Mouse (Mus musculus): ENCODE data around the gene Oas2. TPM values are rescaled to one million over a fixed set of nuclear protein-coding genes. Genes with fewer than 3 reads are reported as not detected.

The Oas2 gene
- polyA plus RNA-seq, 1 experiment from 2014 or later: 1.1 TPM

GRCm38 (mm10) chr5:120781646-120782045 lies 32.0 kb upstream of the Oas2 start:
- Histone ChIP-seq H3K27me3 (ENCODE audit: insufficient read depth, low read length) (no peaks in the 10 kb centered on the region), H3K36me3 (replicated peaks; ENCODE audit: insufficient read depth, low read length) (no peaks in the 10 kb centered on the region), H3K4me3 (ENCODE audit: low read depth, low read length) (no peak overlapping the region), H3K9me3 (ENCODE audit: low read length) (no peaks in the 10 kb centered on the region), H3K9ac (replicated peaks) (no peak overlapping the region), H3K4me2 (ENCODE audit: low read depth, low read length) (no peak overlapping the region), H3K27ac (ENCODE audit: low read depth) (no peak overlapping the region), H3K4me1 (ENCODE audit: insufficient read depth) (peaks cover 8% of the 10 kb centered on the region; the same call in 1 of the 2 replicates)
- DNase-seq (no peak), ATAC-seq (no peak)
- TF ChIP-seq CTCF (IDR thresholded peaks at IDR 0.05; ENCODE audit: low read depth) (peak; percentile 50), EP300 (IDR thresholded peaks at IDR 0.05; ENCODE audit: low read depth) (no peak)
- 100% methylated on average over 1 of the region's 1 CpGs for WGBS (ENCODE audit: insufficient replicate concordance)

DNA sequence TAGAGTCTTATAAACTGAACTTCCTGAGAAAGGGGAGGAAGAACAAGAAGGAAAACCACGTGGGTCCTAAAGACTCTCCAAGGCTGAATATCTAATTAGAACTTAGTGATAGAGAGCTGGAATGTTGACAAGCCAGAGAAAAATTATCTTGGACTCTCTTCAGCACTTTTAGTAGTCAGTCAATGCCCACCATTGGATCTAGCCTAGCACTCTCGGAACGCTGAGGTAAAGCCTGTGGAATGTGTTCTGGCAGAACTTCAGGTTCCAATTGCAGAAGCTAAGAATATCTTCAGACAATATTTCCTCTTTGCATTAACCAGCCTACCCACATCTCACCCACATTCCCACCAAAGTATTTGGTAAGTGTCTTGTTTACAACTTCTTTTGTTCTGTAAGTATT lies 30.3 kb upstream of the Oas2 start:
- 26% methylated on average over 3 of the region's 3 CpGs for WGBS (ENCODE audit: insufficient replicate concordance)
- DNase-seq (no peak), ATAC-seq (no peak)
- no peaks in the 10 kb centered on the region for H3K9me3 ChIP-seq (ENCODE audit: low read length)
- H3K27ac ChIP-seq (ENCODE audit: low read depth): no peak overlapping the region
- H3K27me3 ChIP-seq (ENCODE audit: insufficient read depth, low read length): no peaks in the 10 kb centered on the region
- no peak overlapping the region for H3K4me2 ChIP-seq (ENCODE audit: low read depth, low read length)
- H3K36me3 ChIP-seq (replicated peaks; ENCODE audit: insufficient read depth, low read length): no peaks in the 10 kb centered on the region
- H3K4me1 ChIP-seq (ENCODE audit: insufficient read depth): peaks cover 13% of the 10 kb centered on the region; the same call in 1 of the 2 replicates
- H3K9ac ChIP-seq (replicated peaks): no peak overlapping the region
- H3K4me3 ChIP-seq (ENCODE audit: low read depth, low read length): no peak overlapping the region
- TF ChIP-seq CTCF (IDR thresholded peaks at IDR 0.05; ENCODE audit: low read depth) (no peak), EP300 (IDR thresholded peaks at IDR 0.05; ENCODE audit: low read depth) (no peak)

DNA sequence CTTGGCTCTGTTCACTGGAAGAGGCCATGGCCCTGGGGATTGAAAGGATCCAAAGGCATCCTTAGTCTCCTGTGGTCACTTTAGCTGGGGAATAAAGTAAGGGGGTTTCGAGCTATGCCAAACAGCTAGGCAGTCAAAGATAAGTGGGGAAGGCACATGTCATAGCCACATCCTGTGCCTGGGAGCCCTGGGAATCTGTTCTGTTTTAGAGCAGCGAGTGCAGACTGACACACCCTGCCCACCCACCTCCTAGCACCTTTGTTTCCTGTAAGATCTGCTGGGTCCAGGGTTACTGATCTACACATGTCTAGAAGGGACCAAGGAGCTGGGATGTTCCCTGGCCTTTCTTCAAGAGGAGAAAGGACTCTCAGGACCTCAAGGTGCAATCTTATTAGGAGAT lies 29.3 kb upstream of the Oas2 start:
- Histone ChIP-seq H3K36me3 (replicated peaks; ENCODE audit: insufficient read depth, low read length) (no peaks in the 10 kb centered on the region), H3K9me3 (ENCODE audit: low read length) (no peaks in the 10 kb centered on the region), H3K27ac (ENCODE audit: low read depth) (no peak overlapping the region), H3K27me3 (ENCODE audit: insufficient read depth, low read length) (no peaks in the 10 kb centered on the region), H3K4me3 (ENCODE audit: low read depth, low read length) (no peak overlapping the region), H3K9ac (replicated peaks) (no peak overlapping the region), H3K4me1 (ENCODE audit: insufficient read depth) (peaks cover 13% of the 10 kb centered on the region; the same call in 1 of the 2 replicates), H3K4me2 (ENCODE audit: low read depth, low read length) (no peak overlapping the region)
- ATAC-seq (no peak), DNase-seq (no peak)
- 42% methylated on average over 2 of the region's 2 CpGs for WGBS (ENCODE audit: insufficient replicate concordance)
- TF ChIP-seq CTCF (IDR thresholded peaks at IDR 0.05; ENCODE audit: low read depth) (no peak), EP300 (IDR thresholded peaks at IDR 0.05; ENCODE audit: low read depth) (no peak)

- DNase-seq (peak; percentile 31), ATAC-seq (peak; percentile 69)
- peak within 1 kb of the TSS; percentile 75 for H3K4me2 ChIP-seq (ENCODE audit: low read depth, low read length)
- TF ChIP-seq EP300 (IDR thresholded peaks at IDR 0.05; ENCODE audit: low read depth) (no peak), CTCF (IDR thresholded peaks at IDR 0.05; ENCODE audit: low read depth) (no peak)
- no peaks in the 10 kb centered on the region for H3K9me3 ChIP-seq (ENCODE audit: low read length)
- no peaks in the 10 kb centered on the region for H3K27me3 ChIP-seq (ENCODE audit: insufficient read depth, low read length)
- H3K27ac ChIP-seq (ENCODE audit: low read depth): peak within 1 kb of the TSS; percentile 76
- peak within 1 kb of the TSS; percentile 53 for H3K4me3 ChIP-seq (ENCODE audit: low read depth, low read length)
- peak within 1 kb of the TSS; percentile 71 for H3K9ac ChIP-seq (replicated peaks)
- WGBS (ENCODE audit: insufficient replicate concordance): 45% methylated on average over 9 of the region's 9 CpGs
- H3K4me1 ChIP-seq (ENCODE audit: insufficient read depth): peaks cover 13% of the 10 kb centered on the region; the same call in 1 of the 2 replicates
- no peaks in the 10 kb centered on the region for H3K36me3 ChIP-seq (replicated peaks; ENCODE audit: insufficient read depth, low read length)
Observed at GRCm38 (mm10) chr5:120777478-120777877, 27.8 kb upstream of the Oas2 start, which contains the start of gene Oas3. Gene Oas3 (minus strand): TSS chr5:120777661.

DNA sequence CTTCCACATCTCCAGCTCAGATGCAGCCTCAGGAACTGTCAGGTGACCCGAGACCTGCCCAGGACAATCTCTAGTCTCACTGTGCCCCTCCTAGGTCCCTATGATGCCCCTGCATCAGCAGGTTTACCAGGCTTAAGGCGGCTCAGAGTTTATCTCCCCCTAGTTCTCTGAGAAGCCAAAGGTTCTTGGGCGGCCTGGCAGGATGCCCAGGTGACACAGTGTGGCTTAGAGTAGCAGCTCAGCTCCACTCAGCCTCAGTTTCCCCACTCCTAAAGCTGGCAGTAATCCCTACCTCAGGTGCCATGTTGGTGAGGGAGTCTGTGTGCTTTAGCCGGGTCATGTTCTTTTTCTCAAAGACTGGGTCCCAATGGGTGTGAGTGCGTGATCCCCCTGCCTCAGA lies 27.1 kb upstream of the Oas2 start:
- peak overlapping the region; percentile 73; the same call in 1 of the 2 replicates for H3K27ac ChIP-seq (ENCODE audit: low read depth)
- H3K9ac ChIP-seq (replicated peaks): peak overlapping the region; percentile 71
- peak overlapping the region; percentile 75 for H3K4me2 ChIP-seq (ENCODE audit: low read depth, low read length)
- no peak for TF ChIP-seq EP300 (IDR thresholded peaks at IDR 0.05; ENCODE audit: low read depth)
- TF ChIP-seq CTCF (IDR thresholded peaks at IDR 0.05; ENCODE audit: low read depth): no peak
- peak overlapping the region; percentile 53 for H3K4me3 ChIP-seq (ENCODE audit: low read depth, low read length)
- WGBS (ENCODE audit: insufficient replicate concordance): 50% methylated on average over 5 of the region's 5 CpGs
- H3K27me3 ChIP-seq (ENCODE audit: insufficient read depth, low read length): no peaks in the 10 kb centered on the region
- peaks cover 13% of the 10 kb centered on the region; the same call in 1 of the 2 replicates for H3K4me1 ChIP-seq (ENCODE audit: insufficient read depth)
- no peaks in the 10 kb centered on the region for H3K9me3 ChIP-seq (ENCODE audit: low read length)
- peak; percentile 34 for DNase-seq
- H3K36me3 ChIP-seq (replicated peaks; ENCODE audit: insufficient read depth, low read length): no peaks in the 10 kb centered on the region
- no peak for ATAC-seq

DNA sequence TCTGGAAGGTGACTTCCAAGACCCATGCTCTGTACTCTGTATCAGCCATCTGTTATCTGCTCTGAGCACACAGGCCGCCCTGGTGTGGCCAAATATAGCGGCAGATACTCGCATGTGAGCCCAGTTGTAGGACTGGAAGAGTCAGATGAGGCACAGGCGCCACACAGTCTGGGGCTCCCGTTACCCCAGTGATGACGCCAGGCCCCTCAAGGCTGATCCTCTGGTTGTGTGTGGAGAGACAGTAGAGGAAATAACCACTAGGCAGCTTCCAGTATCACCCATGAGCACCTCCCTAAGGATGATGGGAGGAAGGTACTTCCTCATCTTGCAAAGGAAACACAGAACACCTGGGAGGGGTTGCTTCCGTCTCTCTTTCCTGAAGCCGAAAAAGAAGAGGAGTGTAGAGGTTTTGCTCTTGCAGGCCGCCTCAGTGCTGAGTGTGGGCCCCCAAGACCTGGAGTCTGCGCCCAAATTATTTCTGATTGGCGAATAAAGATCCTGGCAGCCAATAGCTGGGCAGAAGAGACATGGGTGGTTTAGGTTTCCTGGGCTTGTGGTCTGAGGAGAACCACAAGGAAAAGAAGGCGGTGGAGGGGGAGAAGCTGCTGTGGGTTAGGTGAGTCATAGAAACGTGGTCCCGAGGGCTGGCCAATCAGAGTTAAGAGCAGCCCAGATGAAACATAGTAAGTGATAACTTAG lies 25.8 kb upstream of the Oas2 start:
- TF ChIP-seq EP300 (IDR thresholded peaks at IDR 0.05; ENCODE audit: low read depth): peak; percentile 55; the same call in 1 of the 2 replicates
- no peak for TF ChIP-seq CTCF (IDR thresholded peaks at IDR 0.05; ENCODE audit: low read depth)
- no peaks in the 10 kb centered on the region for H3K36me3 ChIP-seq (replicated peaks; ENCODE audit: insufficient read depth, low read length)
- H3K27ac ChIP-seq (ENCODE audit: low read depth): peak overlapping the region; percentile 73
- peak; percentile 83 for ATAC-seq
- no peaks in the 10 kb centered on the region for H3K27me3 ChIP-seq (ENCODE audit: insufficient read depth, low read length)
- WGBS (ENCODE audit: insufficient replicate concordance): 25% methylated on average over 14 of the region's 14 CpGs
- H3K4me2 ChIP-seq (ENCODE audit: low read depth, low read length): peak overlapping the region; percentile 75
- H3K9me3 ChIP-seq (ENCODE audit: low read length): no peaks in the 10 kb centered on the region
- H3K4me3 ChIP-seq (ENCODE audit: low read depth, low read length): peak overlapping the region; percentile 53
- DNase-seq: peak; percentile 46
- no peak overlapping the region for H3K9ac ChIP-seq (replicated peaks)
- H3K4me1 ChIP-seq (ENCODE audit: insufficient read depth): peaks cover 13% of the 10 kb centered on the region; the same call in 1 of the 2 replicates

Measured in liver, postnatal 0 days (tissue).